Mouse (Mus musculus) megakaryocyte, adult 5-6 weeks (primary cell): ENCODE results near the gene Slc39a5. TPM values are rescaled to one million over a fixed set of nuclear protein-coding genes. Genes with fewer than 3 reads are reported as not detected.

Source experiments
- total RNA-seq, 2 experiments: library from RNA; stranded (forward) in 1 of 2; stranded (reverse) in 1 of 2; fragments of 153-499, 151-499 nt in 1 of 2; fragments of 221-1000, 200-1000 nt in 1 of 2; gene quantifications; 2 replicates each; pipeline versions ENCODE4 v1.2.3 to v1.2.4; 2015 to 2017

The Slc39a5 gene
- total RNA-seq, 2 experiments from 2014 or later = not detected

Other genes starting within 250 kb of the Slc39a5 start
- 2.9 and 4.0 TPM in 2 replicates for gene Rbms2, start 220.9 kb downstream of the Slc39a5 start, total RNA-seq (2015)
- gene Rbms2, start 220.9 kb downstream of the Slc39a5 start, total RNA-seq (2017) = 1.5 and 5.4 TPM in 2 replicates
- 0.71 TPM in 1 of 2 replicates, not detected in the other for gene Gls2, start 206.8 kb downstream of the Slc39a5 start, total RNA-seq (2015)
- gene Gls2, start 206.8 kb downstream of the Slc39a5 start, total RNA-seq (2017) = not detected in 2 replicates
- 6.5 and 6.9 TPM in 2 replicates for gene Spryd4, start 189.4 kb downstream of the Slc39a5 start, total RNA-seq (2015)
- gene Spryd4, start 189.4 kb downstream of the Slc39a5 start, total RNA-seq (2017) = 9.0 and 10.6 TPM in 2 replicates
- not detected in 2 replicates for gene Mip, start 175.4 kb downstream of the Slc39a5 start, total RNA-seq (2015)
- gene Mip, start 175.4 kb downstream of the Slc39a5 start, total RNA-seq (2017) = 0.33 TPM in 1 of 2 replicates, not detected in the other
- gene Timeless, start 169.2 kb downstream of the Slc39a5 start, total RNA-seq (2015) = 14.1 and 16.1 TPM in 2 replicates
- gene Timeless, start 169.2 kb downstream of the Slc39a5 start, total RNA-seq (2017) = 33.2 and 34.2 TPM in 2 replicates
- gene Apon, start 147.1 kb downstream of the Slc39a5 start, total RNA-seq (2015) = 0.36 TPM in 1 of 2 replicates, not detected in the other
- gene Apon, start 147.1 kb downstream of the Slc39a5 start, total RNA-seq (2017) = 1.2 TPM in 1 of 2 replicates, not detected in the other
- gene Apof, start 132.6 kb downstream of the Slc39a5 start, total RNA-seq (2015) = 0.21 TPM in 1 of 2 replicates, not detected in the other
- gene Apof, start 132.6 kb downstream of the Slc39a5 start, total RNA-seq (2017) = not detected in 2 replicates
- gene Stat2, start 130.7 kb downstream of the Slc39a5 start, total RNA-seq (2015) = 25.5 and 28.5 TPM in 2 replicates
- gene Stat2, start 130.7 kb downstream of the Slc39a5 start, total RNA-seq (2017) = 20.2 and 33.6 TPM in 2 replicates
- gene Il23a, start 102.5 kb downstream of the Slc39a5 start, total RNA-seq (2015) = not detected in 2 replicates
- 0.12 TPM in 1 of 2 replicates, not detected in the other for gene Il23a, start 102.5 kb downstream of the Slc39a5 start, total RNA-seq (2017)
- 17.3 and 17.7 TPM in 2 replicates for gene Pan2, start 97.9 kb downstream of the Slc39a5 start, total RNA-seq (2015)
- 14.0 and 14.9 TPM in 2 replicates for gene Pan2, start 97.9 kb downstream of the Slc39a5 start, total RNA-seq (2017)
- 73.3 and 78.6 TPM in 2 replicates for gene Cnpy2, start 78.8 kb downstream of the Slc39a5 start, total RNA-seq (2015)
- 81.0 and 84.5 TPM in 2 replicates for gene Cnpy2, start 78.8 kb downstream of the Slc39a5 start, total RNA-seq (2017)
- 158 and 160 TPM in 2 replicates for gene Cs, start 63.5 kb downstream of the Slc39a5 start, total RNA-seq (2015)
- 95.0 and 116 TPM in 2 replicates for gene Cs, start 63.5 kb downstream of the Slc39a5 start, total RNA-seq (2017)
- gene Coq10a, start 32.2 kb downstream of the Slc39a5 start, total RNA-seq (2015) = 22.6 and 24.4 TPM in 2 replicates
- 14.1 and 19.2 TPM in 2 replicates for gene Coq10a, start 32.2 kb downstream of the Slc39a5 start, total RNA-seq (2017)
- gene Ankrd52, start 24.1 kb downstream of the Slc39a5 start, total RNA-seq (2015) = 35.2 and 37.0 TPM in 2 replicates
- gene Ankrd52, start 24.1 kb downstream of the Slc39a5 start, total RNA-seq (2017) = 9.3 and 13.7 TPM in 2 replicates
- 76.8 and 79.3 TPM in 2 replicates for gene Nabp2, start 10.3 kb upstream of the Slc39a5 start, total RNA-seq (2015)
- 54.3 and 59.1 TPM in 2 replicates for gene Nabp2, start 10.3 kb upstream of the Slc39a5 start, total RNA-seq (2017)
- 16.4 and 17.6 TPM in 2 replicates for gene Rnf41, start 10.4 kb upstream of the Slc39a5 start, total RNA-seq (2015)
- 24.6 and 26.1 TPM in 2 replicates for gene Rnf41, start 10.4 kb upstream of the Slc39a5 start, total RNA-seq (2017)
- 73.1 and 82.3 TPM in 2 replicates for gene Smarcc2, start 58.0 kb upstream of the Slc39a5 start, total RNA-seq (2015)
- gene Smarcc2, start 58.0 kb upstream of the Slc39a5 start, total RNA-seq (2017) = 63.1 and 78.4 TPM in 2 replicates
- gene Myl6, start 92.9 kb upstream of the Slc39a5 start, total RNA-seq (2015) = 1,624 and 1,690 TPM in 2 replicates
- gene Myl6, start 92.9 kb upstream of the Slc39a5 start, total RNA-seq (2017) = 1,921 and 2,467 TPM in 2 replicates
- gene Myl6b, start 97.5 kb upstream of the Slc39a5 start, total RNA-seq (2015) = 3.4 and 5.8 TPM in 2 replicates
- 0.99 and 2.0 TPM in 2 replicates for gene Myl6b, start 97.5 kb upstream of the Slc39a5 start, total RNA-seq (2017)
- gene Esyt1, start 124.6 kb upstream of the Slc39a5 start, total RNA-seq (2015) = 125 and 127 TPM in 2 replicates
- gene Esyt1, start 124.6 kb upstream of the Slc39a5 start, total RNA-seq (2017) = 266 and 267 TPM in 2 replicates
- 6.0 and 8.1 TPM in 2 replicates for gene Zc3h10, start 146.5 kb upstream of the Slc39a5 start, total RNA-seq (2015)
- 12.9 and 14.5 TPM in 2 replicates for gene Zc3h10, start 146.5 kb upstream of the Slc39a5 start, total RNA-seq (2017)
- gene Rpl41, start 148.1 kb upstream of the Slc39a5 start, total RNA-seq (2015) = 2,152 and 2,213 TPM in 2 replicates
- 1,919 and 2,042 TPM in 2 replicates for gene Rpl41, start 148.1 kb upstream of the Slc39a5 start, total RNA-seq (2017)
- gene Pa2g4, start 164.8 kb upstream of the Slc39a5 start, total RNA-seq (2015) = 116 TPM in 2 replicates
- gene Pa2g4, start 164.8 kb upstream of the Slc39a5 start, total RNA-seq (2017) = 90.4 and 95.0 TPM in 2 replicates
- gene Erbb3, start 188.4 kb upstream of the Slc39a5 start, total RNA-seq (2015) = 2.5 and 2.8 TPM in 2 replicates
- gene Erbb3, start 188.4 kb upstream of the Slc39a5 start, total RNA-seq (2017) = 1.5 and 2.1 TPM in 2 replicates
- 1,237 and 1,288 TPM in 2 replicates for gene Rps26, start 225.5 kb upstream of the Slc39a5 start, total RNA-seq (2015)
- gene Rps26, start 225.5 kb upstream of the Slc39a5 start, total RNA-seq (2017) = 518 and 577 TPM in 2 replicates
- 0.14 TPM in 1 of 2 replicates, not detected in the other for gene Ikzf4, start 244.8 kb upstream of the Slc39a5 start, total RNA-seq (2015)
- not detected in 2 replicates for gene Ikzf4, start 244.8 kb upstream of the Slc39a5 start, total RNA-seq (2017)